In the genomic region with DNA sequence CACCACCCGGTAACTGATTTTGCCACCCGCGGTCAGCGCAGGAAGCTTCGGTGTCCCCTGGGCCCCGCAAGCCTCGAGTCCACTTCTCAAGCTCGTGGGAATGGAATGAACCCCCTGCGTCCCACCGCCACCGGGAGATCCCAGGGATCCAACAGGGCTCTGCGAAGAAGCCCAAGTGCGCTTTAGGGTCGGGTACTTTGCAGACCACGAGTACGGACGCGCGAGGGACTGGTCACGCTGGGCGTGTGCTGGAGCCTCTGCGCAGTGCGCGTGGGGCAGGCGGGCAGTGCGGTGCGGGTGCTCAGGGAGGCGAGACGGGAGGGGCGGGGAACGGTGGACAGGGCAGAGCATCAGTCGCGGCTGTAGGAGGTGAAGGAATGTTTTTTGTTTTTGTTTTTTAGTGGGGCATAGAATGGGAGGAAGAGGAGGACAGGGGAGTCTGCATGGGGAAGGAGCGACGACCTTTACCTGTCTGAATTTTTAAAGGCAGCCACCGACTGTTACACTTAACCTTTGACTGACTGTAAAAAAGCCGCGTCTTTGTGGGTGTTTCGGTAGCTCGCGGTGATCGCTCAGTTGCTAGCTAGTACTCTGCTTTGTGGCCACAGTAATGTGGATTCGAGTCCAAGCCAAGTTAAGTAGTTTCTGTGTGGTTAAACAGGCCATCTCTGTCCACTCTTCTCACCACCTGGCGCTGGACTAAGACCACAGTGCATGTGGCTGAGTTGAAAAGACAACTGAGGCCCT, we compare ENCODE assay signal across 9 mouse cellular contexts. TPM values are rescaled to one million over a fixed set of nuclear protein-coding genes. Genes with fewer than 3 reads are reported as not detected.
DNase-seq lines count a peak whose midpoint lies in the region; ATAC-seq lines count a peak whose summit lies in the region.
"Had no signal": no experiment of that assay in that cellular context is flagged by ENCODE, and none has a peak within 500 bp of the region (broad histone marks: within the 10 kb centered on the region; RNA-seq: fewer than 3 reads in every experiment).

No protein-coding gene starts in this region.

- 1% methylated on average over 44 of the region's 44 CpGs for WGBS in heart, embryonic 13.5 days
- 1% methylated on average over 44 of the region's 44 CpGs for WGBS in embryonic facial prominence, embryonic 12.5 days
- 3% methylated on average over 44 of the region's 44 CpGs for WGBS in intestine, embryonic 16.5 days
- 2% methylated on average over 44 of the region's 44 CpGs for WGBS in neural tube, embryonic 11.5 days

- H3K27me3 ChIP-seq in heart, embryonic 13.5 days (replicated peaks): peaks cover 80% of the 10 kb centered on the region
- H3K27me3 ChIP-seq in embryonic facial prominence, embryonic 12.5 days: peaks cover 58% of the 10 kb centered on the region
- peaks cover 30% of the 10 kb centered on the region for H3K27me3 ChIP-seq in intestine, embryonic 16.5 days (replicated peaks; ENCODE audit: control insufficient read depth, insufficient read depth, low read length)
- peaks cover 36% of the 10 kb centered on the region for H3K27me3 ChIP-seq in neural tube, embryonic 11.5 days (ENCODE audit: control insufficient read depth, insufficient read depth, low read length)

- peaks cover 12% of the 10 kb centered on the region for H3K4me1 ChIP-seq in heart, embryonic 13.5 days
- peaks cover 7% of the 10 kb centered on the region; the same call in 1 of the 2 replicates for H3K4me1 ChIP-seq in embryonic facial prominence, embryonic 12.5 days
- H3K4me1 ChIP-seq in intestine, embryonic 16.5 days (ENCODE audit: control insufficient read depth, insufficient read depth, low read length): peaks cover 5% of the 10 kb centered on the region
- H3K4me1 ChIP-seq in neural tube, embryonic 11.5 days (ENCODE audit: control insufficient read depth, insufficient read depth, low read length): peaks cover 5% of the 10 kb centered on the region; the same call in 1 of the 2 replicates

- ATAC-seq in heart, embryonic 13.5 days (ENCODE audit: extremely low read depth, insufficient number of reproducible peaks, low FRiP score, low TSS enrichment): no peak
- ATAC-seq in embryonic facial prominence, embryonic 12.5 days (ENCODE audit: insufficient number of reproducible peaks, insufficient read depth, low FRiP score, low TSS enrichment): no peak
- no peak for ATAC-seq in intestine, embryonic 16.5 days
- no peak for ATAC-seq in neural tube, embryonic 11.5 days (ENCODE audit: insufficient read depth, low FRiP score, low TSS enrichment)

- H3K27ac ChIP-seq in heart, embryonic 13.5 days (replicated peaks): no peak overlapping the region
- no peak overlapping the region for H3K27ac ChIP-seq in embryonic facial prominence, embryonic 12.5 days
- no peak overlapping the region for H3K27ac ChIP-seq in intestine, embryonic 16.5 days (ENCODE audit: low read length)
- no peak overlapping the region for H3K27ac ChIP-seq in neural tube, embryonic 11.5 days (ENCODE audit: low read depth, low read length)

- H3K9me3 ChIP-seq in heart, embryonic 13.5 days: no peaks in the 10 kb centered on the region
- H3K9me3 ChIP-seq in embryonic facial prominence, embryonic 12.5 days: no peaks in the 10 kb centered on the region
- H3K9me3 ChIP-seq in intestine, embryonic 16.5 days (ENCODE audit: control insufficient read depth, low read length): no peaks in the 10 kb centered on the region
- no peaks in the 10 kb centered on the region for H3K9me3 ChIP-seq in neural tube, embryonic 11.5 days (ENCODE audit: control insufficient read depth, low read length)

- intact Hi-C loops in heart, postnatal 25 days (cut with DNase I): no loop called here
- intact Hi-C loops in gastrocnemius, postnatal 36 days (cut with DNase I): no loop called here
- intact Hi-C loops in left cerebral cortex, postnatal 25 days (cut with DNase I): loop anchor here (10.0 kb wide), 1 partner anchor 150 kb away; no protein-coding TSS in a partner anchor

- peak overlapping the region; percentile 82 for H3K9ac ChIP-seq in heart, embryonic 13.5 days
- peak overlapping the region; percentile 45; the same call in 1 of the 2 replicates for H3K9ac ChIP-seq in embryonic facial prominence, embryonic 12.5 days
- H3K9ac ChIP-seq in intestine, embryonic 16.5 days (ENCODE audit: low read depth, low read length): peak overlapping the region; percentile 56; the same call in 1 of the 2 replicates
- peak overlapping the region; percentile 35 for H3K9ac ChIP-seq in neural tube, embryonic 11.5 days (ENCODE audit: low read length)

- H3K4me3 ChIP-seq in heart, embryonic 13.5 days: peak overlapping the region; percentile 57
- peak overlapping the region; percentile 44 for H3K4me3 ChIP-seq in embryonic facial prominence, embryonic 12.5 days
- peak overlapping the region; percentile 46 for H3K4me3 ChIP-seq in intestine, embryonic 16.5 days (ENCODE audit: low read length)
- H3K4me3 ChIP-seq in neural tube, embryonic 11.5 days (ENCODE audit: low read depth, low read length): peak overlapping the region; percentile 36

- DNase-seq in heart, postnatal 25 days (ENCODE audit: low spot score): no peak
- DNase-seq in neural tube, embryonic 11.5 days (ENCODE audit: low spot score): peak; percentile 32
- DNase-seq in gastrocnemius, postnatal 36 days: no peak
- no peak for DNase-seq in thymus, postnatal 4 days
- no peak for DNase-seq in left cerebral cortex, postnatal 25 days (ENCODE audit: low spot score in 2 of 2)

- H3K4me2 ChIP-seq in heart, embryonic 13.5 days: peak overlapping the region; percentile 96
- H3K4me2 ChIP-seq in embryonic facial prominence, embryonic 12.5 days (replicated peaks): peak overlapping the region; percentile 77
- H3K4me2 ChIP-seq in intestine, embryonic 16.5 days (ENCODE audit: low read depth, low read length): peak overlapping the region; percentile 85
- peak overlapping the region; percentile 76 for H3K4me2 ChIP-seq in neural tube, embryonic 11.5 days (ENCODE audit: low read depth)

- no peaks in the 10 kb centered on the region for H3K36me3 ChIP-seq in heart, embryonic 13.5 days
- H3K36me3 ChIP-seq in embryonic facial prominence, embryonic 12.5 days: no peaks in the 10 kb centered on the region
- no peaks in the 10 kb centered on the region for H3K36me3 ChIP-seq in intestine, embryonic 16.5 days (ENCODE audit: control insufficient read depth, insufficient read depth, low read length)
- no peaks in the 10 kb centered on the region for H3K36me3 ChIP-seq in neural tube, embryonic 11.5 days (ENCODE audit: control insufficient read depth, insufficient read depth, low read length)

RNA-seq across cellular contexts. Expression of a gene that starts 23.0 kb away (rescaled TPM):
- polyA plus RNA-seq in heart, embryonic 13.5 days (2015; fragmentation: Nextera tagmentation; extraction: Ambion mirVana): 0.68 and 0.78 TPM in 2 replicates
- total RNA-seq in heart, postnatal 25 days (2021): not detected
- polyA plus RNA-seq in embryonic facial prominence, embryonic 12.5 days (2016; fragmentation: Nextera tagmentation; extraction: Ambion mirVana): 0.26 TPM in 1 of 2 replicates, not detected in the other
- polyA plus RNA-seq in intestine, embryonic 16.5 days (2015; fragmentation: Nextera tagmentation; extraction: Ambion mirVana): 0.12 and 0.21 TPM in 2 replicates
- not detected in 2 replicates for polyA plus RNA-seq in neural tube, embryonic 11.5 days (2014; fragmentation: Nextera tagmentation; extraction: Ambion mirVana)
- not detected for total RNA-seq in gastrocnemius, postnatal 36 days (2021)
- not detected for total RNA-seq in left cerebral cortex, postnatal 25 days (2021)
- total RNA-seq: MEL had no signal

RNA-seq across cellular contexts. Expression of a gene that starts 49.9 kb away (rescaled TPM):
- 7.4 and 7.5 TPM in 2 replicates for polyA plus RNA-seq in heart, embryonic 13.5 days (2015; fragmentation: Nextera tagmentation; extraction: Ambion mirVana)
- 100 to 1,000 TPM; 266 to 290 TPM for total RNA-seq in heart, postnatal 25 days (2021)
- 3.2 and 4.0 TPM in 2 replicates for polyA plus RNA-seq in embryonic facial prominence, embryonic 12.5 days (2016; fragmentation: Nextera tagmentation; extraction: Ambion mirVana)
- polyA plus RNA-seq in intestine, embryonic 16.5 days (2015; fragmentation: Nextera tagmentation; extraction: Ambion mirVana): 0.15 and 0.37 TPM in 2 replicates
- polyA plus RNA-seq in neural tube, embryonic 11.5 days (2014; fragmentation: Nextera tagmentation; extraction: Ambion mirVana): 3.1 and 3.6 TPM in 2 replicates
- total RNA-seq in gastrocnemius, postnatal 36 days (2021): 100 to 1,000 TPM; 612 to 621 TPM
- total RNA-seq in left cerebral cortex, postnatal 25 days (2021): 1 to 10 TPM in 1 of 2 experiments, under 1 TPM in 1; 0.85 to 1.4 TPM
- total RNA-seq: MEL had no signal
